Mouse (Mus musculus): ENCODE measurements at regions not wholly inside any gene's neighbourhood (a gene's known extent, or its start where the extent isn't known, plus 50 kb on each side); places are given as distances from the start of the nearest gene placed in this dataset.

DNA sequence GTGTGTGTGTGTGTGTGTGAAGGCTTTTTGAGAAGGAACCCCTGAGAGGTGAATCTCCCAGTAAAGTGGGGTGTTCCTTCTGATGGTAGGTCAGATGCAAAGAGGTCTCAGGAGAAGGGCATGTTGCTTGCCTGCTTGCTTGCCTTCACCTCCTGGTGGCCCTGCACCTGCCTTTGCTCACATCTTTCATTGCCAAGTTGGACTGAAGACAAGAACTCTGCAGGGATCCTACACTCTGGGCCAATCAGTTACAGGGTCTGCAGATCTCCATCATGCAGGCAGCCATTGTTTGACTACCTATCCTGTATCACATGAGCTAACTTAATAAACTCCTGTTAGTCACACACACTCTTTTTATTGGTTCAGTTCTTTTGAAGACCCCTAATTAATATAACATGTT, 148.4 kb downstream of the Sox11 start:
- Histone ChIP-seq H3K4me3 (ENCODE audit: low read length) (no peak overlapping the region), H3K4me2 (ENCODE audit: low read depth, low read length) (no peak overlapping the region), H3K27ac (ENCODE audit: low read length) (no peak overlapping the region), H3K36me3 (ENCODE audit: control insufficient read depth, insufficient read depth) (no peaks in the 10 kb centered on the region), H3K9ac (ENCODE audit: low read length) (no peak overlapping the region), H3K4me1 (ENCODE audit: control insufficient read depth, insufficient read depth, low read length) (no peaks in the 10 kb centered on the region), H3K27me3 (ENCODE audit: control insufficient read depth, insufficient read depth, low read length) (no peaks in the 10 kb centered on the region), H3K9me3 (replicated peaks; ENCODE audit: control insufficient read depth, low read length) (no peaks in the 10 kb centered on the region)
- ATAC-seq (replicated peaks; ENCODE audit: extremely low read depth, insufficient read depth, low FRiP score), result no peak

DNA sequence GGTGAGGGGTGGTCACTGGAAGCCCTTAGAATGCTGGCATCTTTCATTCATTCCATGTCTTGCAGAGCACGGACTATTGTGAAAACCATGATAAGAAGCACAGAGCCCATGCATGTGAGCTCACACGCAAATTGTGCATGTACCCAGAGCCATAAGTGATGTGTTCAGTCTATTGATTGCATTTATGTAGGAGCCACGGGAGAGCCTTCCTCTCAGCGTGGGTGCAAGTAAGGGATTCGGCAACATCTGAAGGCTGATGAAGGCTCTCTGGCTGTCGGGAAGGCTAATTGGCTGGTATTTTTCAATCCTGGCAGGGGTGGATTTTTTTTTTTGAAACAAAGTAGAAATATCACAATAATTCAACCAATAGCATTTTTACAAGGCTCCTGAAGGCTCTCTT, 150.5 kb downstream of the Sox11 start:
- 81% methylated on average over 6 of the region's 6 CpGs for WGBS
- H3K4me1 ChIP-seq (ENCODE audit: control insufficient read depth, insufficient read depth, low read length), result no peaks in the 10 kb centered on the region
- H3K9ac ChIP-seq (ENCODE audit: low read length), result no peak overlapping the region
- no peak for ATAC-seq (replicated peaks; ENCODE audit: extremely low read depth, insufficient read depth, low FRiP score)
- no peak overlapping the region for H3K4me3 ChIP-seq (ENCODE audit: low read length)
- H3K27me3 ChIP-seq (ENCODE audit: control insufficient read depth, insufficient read depth, low read length), result no peaks in the 10 kb centered on the region
- H3K27ac ChIP-seq (ENCODE audit: low read length), result no peak overlapping the region
- H3K4me2 ChIP-seq (ENCODE audit: low read depth, low read length), result no peak overlapping the region
- no peaks in the 10 kb centered on the region for H3K9me3 ChIP-seq (replicated peaks; ENCODE audit: control insufficient read depth, low read length)
- H3K36me3 ChIP-seq (ENCODE audit: control insufficient read depth, insufficient read depth), result no peaks in the 10 kb centered on the region

DNA sequence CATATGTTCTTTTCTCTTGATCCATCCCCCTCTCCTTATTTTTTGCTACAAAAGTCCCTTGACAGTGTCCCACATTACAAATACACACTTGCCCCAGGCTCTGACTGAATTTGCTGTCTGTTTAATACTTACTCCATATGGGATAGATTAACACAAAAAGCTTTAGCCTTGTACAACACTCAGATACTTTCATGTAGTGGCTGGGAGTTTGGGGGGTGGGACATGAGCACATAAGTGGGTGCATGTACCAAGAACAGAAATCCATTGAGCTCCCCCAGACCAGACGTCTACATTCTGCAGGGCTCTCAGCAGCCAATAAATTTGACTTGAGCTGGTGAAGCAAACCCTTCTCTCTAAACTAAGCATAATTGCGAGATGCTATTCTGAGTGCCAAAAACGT, 154.9 kb downstream of the Sox11 start:
- Histone ChIP-seq H3K36me3 (ENCODE audit: control insufficient read depth, insufficient read depth) (no peaks in the 10 kb centered on the region), H3K9ac (ENCODE audit: low read length) (no peak overlapping the region), H3K4me1 (ENCODE audit: control insufficient read depth, insufficient read depth, low read length) (peaks cover 12% of the 10 kb centered on the region), H3K27me3 (ENCODE audit: control insufficient read depth, insufficient read depth, low read length) (no peaks in the 10 kb centered on the region), H3K27ac (ENCODE audit: low read length) (no peak overlapping the region), H3K9me3 (replicated peaks; ENCODE audit: control insufficient read depth, low read length) (no peaks in the 10 kb centered on the region), H3K4me2 (ENCODE audit: low read depth, low read length) (no peak overlapping the region), H3K4me3 (ENCODE audit: low read length) (no peak overlapping the region)
- 71% methylated on average over 3 of the region's 3 CpGs for WGBS
- ATAC-seq (replicated peaks; ENCODE audit: extremely low read depth, insufficient read depth, low FRiP score), result no peak

DNA sequence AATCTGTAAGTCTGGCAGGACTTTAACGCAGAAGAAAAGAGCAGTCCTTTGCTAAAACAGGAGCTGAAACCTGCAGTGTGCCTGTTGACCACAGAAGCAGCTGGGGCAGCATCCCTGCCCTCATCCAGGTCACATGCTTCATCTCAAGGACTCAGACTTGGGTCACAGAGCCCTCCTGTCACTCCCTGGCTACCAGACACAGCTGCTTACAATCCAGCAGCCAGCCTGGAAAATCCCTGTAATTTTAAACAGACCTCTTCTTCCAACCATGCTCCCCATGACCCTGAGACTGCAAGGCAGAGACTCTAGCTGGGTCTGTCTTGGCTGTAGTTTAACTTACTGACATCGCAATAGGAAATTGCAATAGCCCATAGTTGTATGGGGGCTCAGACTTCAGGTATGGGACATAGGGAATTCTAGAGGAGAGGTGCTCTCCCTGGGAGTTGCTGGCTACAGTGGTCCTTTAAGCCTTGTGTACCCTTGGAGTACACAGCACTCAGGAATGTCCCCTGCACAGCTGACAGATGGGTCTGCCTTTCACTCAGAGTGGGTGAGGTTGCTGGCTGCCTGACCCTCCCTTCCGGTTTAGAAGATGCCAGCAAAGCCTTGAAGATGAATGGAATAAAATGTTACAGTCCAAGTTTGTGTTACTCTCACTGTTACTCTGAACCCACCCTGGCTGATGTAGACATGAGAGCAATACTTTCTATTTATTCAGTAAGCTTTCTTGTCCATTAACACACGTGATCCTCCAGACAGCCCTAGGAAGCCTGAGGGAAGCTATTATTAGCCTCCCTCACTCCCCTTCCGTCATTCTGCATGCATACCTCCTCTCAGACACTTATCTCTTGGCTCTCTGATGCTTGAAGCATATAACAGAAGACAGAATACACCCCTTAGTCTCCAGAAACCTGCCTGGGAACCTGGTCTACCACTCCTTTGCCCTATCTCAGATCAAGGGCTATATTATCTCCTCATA, 159.7 kb downstream of the Sox11 start:
- peak overlapping the region; percentile 60; the same call in 1 of the 2 replicates for H3K9ac ChIP-seq (ENCODE audit: low read length)
- peak; percentile 87 for ATAC-seq (replicated peaks; ENCODE audit: extremely low read depth, insufficient read depth, low FRiP score)

DNA sequence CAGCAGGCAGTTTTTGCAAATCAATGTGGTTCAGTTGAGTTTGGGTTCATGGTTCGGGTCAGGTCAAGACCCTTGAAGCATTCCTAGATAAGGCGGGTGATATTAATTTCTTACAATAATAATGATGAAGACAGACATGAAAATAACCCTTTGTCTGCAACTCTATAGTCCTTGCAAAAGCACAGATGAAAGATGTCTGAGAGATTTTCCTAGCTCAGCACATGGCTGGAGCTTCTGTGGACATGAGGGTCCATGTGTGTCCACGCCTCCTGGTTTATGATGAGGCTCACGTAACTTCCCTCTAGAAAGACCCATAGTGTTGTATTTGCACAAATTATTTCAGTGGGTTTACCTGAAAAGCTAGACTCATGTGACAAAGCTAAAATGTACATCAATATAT, 168.8 kb downstream of the Sox11 start:
- WGBS, result 86% methylated on average over 4 of the region's 4 CpGs
- H3K4me3 ChIP-seq (ENCODE audit: low read length), result no peak overlapping the region
- ATAC-seq (replicated peaks; ENCODE audit: extremely low read depth, insufficient read depth, low FRiP score), result no peak

More for the DNA sequence above, 159.7 kb downstream of the Sox11 start:
- no peaks in the 10 kb centered on the region for H3K36me3 ChIP-seq (ENCODE audit: control insufficient read depth, insufficient read depth)
- H3K4me1 ChIP-seq (ENCODE audit: control insufficient read depth, insufficient read depth, low read length), result peaks cover 19% of the 10 kb centered on the region
- H3K4me2 ChIP-seq (ENCODE audit: low read depth, low read length), result peak overlapping the region; percentile 51
- no peak overlapping the region; the same call in 1 of the 2 replicates for H3K4me3 ChIP-seq (ENCODE audit: low read length)
- peak overlapping the region; percentile 94 for H3K27ac ChIP-seq (ENCODE audit: low read length)
- H3K27me3 ChIP-seq (ENCODE audit: control insufficient read depth, insufficient read depth, low read length), result no peaks in the 10 kb centered on the region
- WGBS, result 23% methylated on average over 5 of the region's 5 CpGs
- 0 out of 2 replicates have a peak, but pooled peaks cover 2% of the 10 kb centered on the region for H3K9me3 ChIP-seq (replicated peaks; ENCODE audit: control insufficient read depth, low read length)

DNA sequence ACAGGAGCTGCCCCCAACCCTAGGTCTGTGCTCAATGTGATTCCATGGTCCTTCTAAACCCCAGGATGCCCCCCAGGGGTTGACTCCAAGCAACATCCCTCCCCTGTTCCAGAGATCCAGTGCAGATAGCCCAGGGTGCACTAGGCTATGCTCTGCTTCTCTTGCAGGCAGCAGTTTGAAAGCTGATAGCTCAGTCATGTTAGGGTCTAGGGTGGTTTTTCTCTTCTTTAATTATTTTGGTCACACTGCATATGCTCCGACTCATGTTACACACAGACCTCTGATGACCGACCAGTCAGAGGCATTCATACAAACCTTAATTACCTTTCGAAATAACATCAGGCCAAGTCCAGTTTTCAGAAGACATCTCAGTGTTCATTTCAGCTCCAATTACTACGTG, 169.2 kb downstream of the Sox11 start:
- H3K27me3 ChIP-seq (ENCODE audit: control insufficient read depth, insufficient read depth, low read length), result no peaks in the 10 kb centered on the region
- H3K9me3 ChIP-seq (replicated peaks; ENCODE audit: control insufficient read depth, low read length), result 0 out of 2 replicates have a peak, but pooled peaks cover 2% of the 10 kb centered on the region
- 80% methylated on average over 4 of the region's 4 CpGs for WGBS
- H3K4me1 ChIP-seq (ENCODE audit: control insufficient read depth, insufficient read depth, low read length), result no peaks in the 10 kb centered on the region
- ATAC-seq (replicated peaks; ENCODE audit: extremely low read depth, insufficient read depth, low FRiP score), result no peak
- H3K36me3 ChIP-seq (ENCODE audit: control insufficient read depth, insufficient read depth), result no peaks in the 10 kb centered on the region
- no peak overlapping the region for H3K4me3 ChIP-seq (ENCODE audit: low read length)
- H3K4me2 ChIP-seq (ENCODE audit: low read depth, low read length), result no peak overlapping the region
- H3K27ac ChIP-seq (ENCODE audit: low read length), result no peak overlapping the region
- no peak overlapping the region for H3K9ac ChIP-seq (ENCODE audit: low read length)

More for the DNA sequence above, 168.8 kb downstream of the Sox11 start:
- H3K27me3 ChIP-seq (ENCODE audit: control insufficient read depth, insufficient read depth, low read length), result no peaks in the 10 kb centered on the region
- H3K9ac ChIP-seq (ENCODE audit: low read length), result no peak overlapping the region
- no peaks in the 10 kb centered on the region for H3K4me1 ChIP-seq (ENCODE audit: control insufficient read depth, insufficient read depth, low read length)
- H3K9me3 ChIP-seq (replicated peaks; ENCODE audit: control insufficient read depth, low read length), result 0 out of 2 replicates have a peak, but pooled peaks cover 2% of the 10 kb centered on the region
- no peak overlapping the region for H3K4me2 ChIP-seq (ENCODE audit: low read depth, low read length)
- H3K36me3 ChIP-seq (ENCODE audit: control insufficient read depth, insufficient read depth), result no peaks in the 10 kb centered on the region
- no peak overlapping the region for H3K27ac ChIP-seq (ENCODE audit: low read length)

DNA sequence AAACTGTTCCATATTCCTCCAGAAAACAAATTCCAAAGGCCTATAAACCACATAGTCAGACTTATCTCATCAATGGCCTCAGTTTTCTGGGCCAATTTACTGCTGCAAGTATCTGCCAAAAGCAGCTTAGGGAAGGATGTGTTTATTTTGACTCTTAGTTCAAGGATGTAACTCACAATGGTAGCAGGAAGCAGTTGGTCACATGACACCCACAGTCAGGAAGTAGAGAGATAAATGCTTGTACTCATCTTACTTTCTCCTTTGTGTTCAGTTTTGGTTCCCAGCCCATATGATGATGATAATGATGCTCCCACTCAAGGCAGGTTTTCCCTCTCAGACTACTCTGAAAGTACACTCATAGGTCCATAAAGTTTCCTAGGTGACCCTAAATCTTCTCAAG, 170.8 kb downstream of the Sox11 start:
- Histone ChIP-seq H3K27me3 (ENCODE audit: control insufficient read depth, insufficient read depth, low read length) (no peaks in the 10 kb centered on the region), H3K9ac (ENCODE audit: low read length) (no peak overlapping the region), H3K4me3 (ENCODE audit: low read length) (no peak overlapping the region), H3K27ac (ENCODE audit: low read length) (no peak overlapping the region), H3K4me1 (ENCODE audit: control insufficient read depth, insufficient read depth, low read length) (no peaks in the 10 kb centered on the region), H3K4me2 (ENCODE audit: low read depth, low read length) (no peak overlapping the region), H3K36me3 (ENCODE audit: control insufficient read depth, insufficient read depth) (no peaks in the 10 kb centered on the region), H3K9me3 (replicated peaks; ENCODE audit: control insufficient read depth, low read length) (no peaks in the 10 kb centered on the region)
- ATAC-seq (replicated peaks; ENCODE audit: extremely low read depth, insufficient read depth, low FRiP score), result no peak

DNA sequence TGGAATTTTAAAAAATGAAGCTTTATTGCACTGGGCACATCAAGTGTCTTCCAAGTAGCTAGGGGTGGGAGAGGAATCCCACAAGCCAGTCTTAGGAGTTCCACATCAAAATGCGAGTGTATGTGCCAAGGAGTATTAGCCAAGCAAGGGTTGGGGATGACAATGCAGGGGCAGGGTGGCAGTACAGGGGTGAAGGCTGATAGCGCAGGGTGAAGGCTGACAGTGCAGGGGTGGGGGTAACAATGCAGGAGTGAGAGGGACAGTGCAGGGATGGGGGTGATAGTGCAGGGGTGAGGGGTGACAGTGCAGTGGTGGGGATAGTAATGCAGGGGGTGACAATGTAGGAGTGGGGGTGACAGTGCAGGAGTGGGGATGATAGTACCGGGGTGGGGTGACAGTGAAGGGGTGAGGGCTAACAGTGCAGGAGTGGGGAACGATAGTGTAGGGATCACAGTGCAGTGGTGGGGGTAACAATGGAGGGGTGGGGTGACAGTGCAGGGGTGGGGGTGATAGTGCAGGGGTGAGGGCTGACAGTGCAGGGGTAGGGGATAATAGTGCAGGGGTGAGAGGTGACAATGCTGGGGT, 177.4 kb downstream of the Sox11 start:
- Histone ChIP-seq H3K27me3 (ENCODE audit: control insufficient read depth, insufficient read depth, low read length) (no peaks in the 10 kb centered on the region), H3K4me3 (ENCODE audit: low read length) (no peak overlapping the region), H3K4me2 (ENCODE audit: low read depth, low read length) (no peak overlapping the region), H3K9me3 (replicated peaks; ENCODE audit: control insufficient read depth, low read length) (no peaks in the 10 kb centered on the region), H3K36me3 (ENCODE audit: control insufficient read depth, insufficient read depth) (no peaks in the 10 kb centered on the region), H3K27ac (ENCODE audit: low read length) (no peak overlapping the region), H3K4me1 (ENCODE audit: control insufficient read depth, insufficient read depth, low read length) (no peaks in the 10 kb centered on the region), H3K9ac (ENCODE audit: low read length) (no peak overlapping the region)
- WGBS, result 86% methylated on average over 4 of the region's 4 CpGs
- ATAC-seq (replicated peaks; ENCODE audit: extremely low read depth, insufficient read depth, low FRiP score), result no peak

DNA sequence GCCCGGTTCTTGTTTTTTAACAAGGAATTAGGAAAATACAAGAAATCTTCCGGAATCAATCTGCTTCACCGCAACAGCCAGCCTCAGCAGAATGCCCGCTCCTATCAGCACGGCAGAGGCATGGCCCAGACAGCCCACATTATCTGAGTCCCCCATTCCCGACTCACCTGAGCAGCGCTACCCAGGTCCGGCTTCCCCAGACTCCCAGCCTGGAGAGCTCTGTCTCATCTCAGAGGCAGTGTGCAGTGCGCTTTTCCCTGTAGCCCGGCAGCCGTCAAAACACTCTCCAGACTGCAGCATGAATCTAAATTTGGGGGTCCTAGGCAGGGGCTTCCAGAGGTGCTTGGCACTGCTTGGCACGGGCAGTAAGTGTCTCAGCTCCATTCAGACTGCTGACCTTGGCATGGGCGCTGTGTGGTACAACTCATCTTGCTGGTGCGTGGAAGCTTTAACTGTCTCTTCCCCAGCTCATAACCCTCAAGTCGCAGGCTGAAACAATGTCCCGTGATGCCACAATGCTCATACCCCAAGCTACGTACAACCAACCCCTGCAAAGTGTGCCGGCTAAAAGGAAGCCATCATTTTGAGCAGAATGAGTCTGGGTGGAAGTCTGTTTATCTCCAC, 182.2 kb downstream of the Sox11 start:
- Histone ChIP-seq H3K4me1 (ENCODE audit: control insufficient read depth, insufficient read depth, low read length) (no peaks in the 10 kb centered on the region), H3K4me3 (ENCODE audit: low read length) (no peak overlapping the region), H3K4me2 (ENCODE audit: low read depth, low read length) (no peak overlapping the region), H3K9me3 (replicated peaks; ENCODE audit: control insufficient read depth, low read length) (no peaks in the 10 kb centered on the region), H3K27me3 (ENCODE audit: control insufficient read depth, insufficient read depth, low read length) (no peaks in the 10 kb centered on the region), H3K9ac (ENCODE audit: low read length) (no peak overlapping the region), H3K27ac (ENCODE audit: low read length) (no peak overlapping the region), H3K36me3 (ENCODE audit: control insufficient read depth, insufficient read depth) (no peaks in the 10 kb centered on the region)
- no peak for ATAC-seq (replicated peaks; ENCODE audit: extremely low read depth, insufficient read depth, low FRiP score)
- 63% methylated on average over 18 of the region's 18 CpGs for WGBS
